Mouse (Mus musculus) urinary bladder, adult 2 months (tissue): Measurements from ENCODE around the gene Ankrd33b. TPM values are rescaled to one million over a fixed set of nuclear protein-coding genes. Genes with fewer than 3 reads are reported as not detected.

ENCODE experiments used
- DNase-seq: peaks from one replicate; pipeline ENCODE4 v3.0.0; 2022; ENCODE audit warnings: low spot score
- polyA plus RNA-seq: library from polyadenylated mRNA; depleted of rRNA; stranded (reverse); fragments of >200 nt; gene quantifications from 2 replicates; pipeline ENCODE4 v1.2.3, GENCODE M21; 2012; rRNA removed

Ankrd33b gene
- 0.85 and 1.1 TPM in 2 replicates for polyA plus RNA-seq

DNA sequence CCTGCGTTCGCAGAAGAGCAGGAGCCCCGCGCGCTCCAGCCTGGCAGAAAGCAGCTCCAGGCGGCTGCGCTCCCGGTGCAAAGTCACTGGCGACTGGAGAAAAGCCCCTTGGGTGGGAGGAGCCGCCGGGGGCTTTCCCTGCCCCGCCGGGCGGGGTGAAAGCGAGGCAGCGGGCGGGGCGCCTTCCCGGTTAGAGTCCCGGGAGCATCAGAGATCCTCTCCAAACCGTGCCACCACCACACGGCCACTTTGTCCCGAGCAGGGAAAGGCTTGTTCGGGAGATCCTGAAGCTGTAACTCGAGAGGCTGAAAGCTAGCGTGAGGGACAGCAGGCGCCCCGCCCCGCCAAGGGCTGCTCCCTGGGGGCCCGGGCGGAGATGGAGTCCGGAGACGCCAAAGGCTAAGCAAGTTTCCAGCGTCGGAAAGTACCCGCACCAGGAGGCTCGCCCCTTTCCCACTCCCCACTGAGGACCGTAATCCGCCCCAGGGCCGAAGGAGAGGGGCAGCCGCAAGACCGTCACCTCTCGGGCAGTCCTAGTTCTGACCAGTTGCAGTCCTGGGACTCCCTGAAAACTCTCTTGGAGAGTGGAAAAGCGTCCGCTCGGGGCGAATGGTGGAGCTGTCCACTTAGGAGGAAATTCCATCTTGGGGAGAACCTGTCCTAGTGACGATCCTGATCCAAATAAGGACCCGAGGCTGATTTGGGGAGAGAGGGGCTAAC lies at the start of gene Ankrd33b:
Gene Ankrd33b, minus strand, starts transcription at position 246 of the 720 bp plus-strand sequence.
- DNase-seq: no peak

DNA sequence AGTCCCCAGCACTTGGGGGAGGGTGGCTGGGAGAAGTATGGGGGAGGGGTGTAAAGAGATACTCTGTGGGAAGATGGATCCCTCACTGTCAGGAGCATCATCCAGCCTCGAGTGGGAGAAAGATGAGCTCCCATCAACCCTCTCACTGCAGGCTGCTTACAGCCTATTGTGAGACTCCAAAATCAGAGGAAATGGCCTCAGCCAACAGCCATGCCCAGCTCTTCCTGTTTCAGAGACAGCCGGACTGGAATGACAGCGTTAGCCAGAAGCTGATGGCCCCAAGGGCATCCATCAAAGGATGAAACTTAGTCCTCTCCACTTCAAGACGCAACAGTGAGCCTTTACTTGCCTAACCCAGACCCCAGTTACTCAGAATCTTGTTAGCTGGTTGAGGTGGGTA lies 47.7 kb upstream of the Ankrd33b start:
- DNase-seq: no peak

DNA sequence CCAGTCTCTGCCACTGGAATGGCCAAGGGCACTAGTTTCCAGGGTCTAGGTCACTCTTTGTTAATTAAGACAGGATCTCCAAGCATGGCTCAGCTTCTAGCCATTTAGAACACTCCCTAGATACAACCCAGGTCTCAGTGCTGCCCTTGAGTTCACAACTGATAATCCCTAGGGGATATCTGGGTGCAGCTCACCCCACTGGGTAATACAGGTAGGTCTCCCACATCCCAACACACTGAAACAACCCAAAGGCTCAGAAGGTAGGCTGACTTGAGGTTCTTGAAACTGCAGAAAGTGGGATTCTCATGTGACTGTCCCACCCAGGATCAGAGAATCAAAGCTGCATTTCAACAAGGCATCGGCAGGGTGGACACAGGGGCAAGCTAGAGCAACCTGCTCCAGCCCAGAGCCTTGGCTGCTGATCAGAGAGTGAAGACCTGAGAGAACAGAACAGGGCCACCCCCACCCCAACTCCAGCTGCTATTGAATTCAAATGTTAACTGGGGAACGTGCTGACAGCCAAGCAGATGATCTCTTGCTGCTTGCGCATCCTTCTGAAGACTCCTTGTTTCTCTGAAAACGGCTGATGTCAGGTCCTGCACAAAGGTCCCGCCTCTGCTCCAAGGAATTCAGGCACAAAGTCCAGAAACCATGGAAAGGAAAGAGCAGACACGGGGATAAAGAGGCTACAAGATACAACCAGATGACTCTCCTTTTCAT lies 46.8 kb upstream of the Ankrd33b start:
- DNase-seq: no peak

- DNase-seq: no peak
Observed at GRCm38 (mm10) chr15:31413662-31414061, 46.1 kb upstream of the Ankrd33b start.

DNA sequence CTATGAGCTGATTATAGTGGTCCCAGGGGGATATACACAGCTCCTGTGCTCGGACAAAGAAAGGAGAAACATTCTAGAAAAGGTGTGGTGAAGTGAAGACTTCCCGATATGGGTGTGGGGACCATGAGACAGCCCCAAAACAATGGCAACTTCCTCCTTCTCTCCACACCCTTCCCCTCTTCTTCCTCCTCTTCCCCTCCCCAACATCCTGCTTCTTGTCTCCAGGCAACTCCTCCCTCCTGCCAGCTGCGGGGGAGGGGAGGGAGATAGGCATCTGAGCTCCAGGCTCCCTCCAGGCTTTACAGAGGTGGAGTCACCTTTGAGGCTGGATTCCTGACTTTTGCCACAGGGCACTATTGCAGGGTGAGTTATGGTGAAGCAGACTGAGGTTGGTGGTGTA lies 45.4 kb upstream of the Ankrd33b start:
- DNase-seq: no peak

- no peak for DNase-seq
Observed at GRCm38 (mm10) chr15:31412436-31412835, 44.9 kb upstream of the Ankrd33b start.

DNA sequence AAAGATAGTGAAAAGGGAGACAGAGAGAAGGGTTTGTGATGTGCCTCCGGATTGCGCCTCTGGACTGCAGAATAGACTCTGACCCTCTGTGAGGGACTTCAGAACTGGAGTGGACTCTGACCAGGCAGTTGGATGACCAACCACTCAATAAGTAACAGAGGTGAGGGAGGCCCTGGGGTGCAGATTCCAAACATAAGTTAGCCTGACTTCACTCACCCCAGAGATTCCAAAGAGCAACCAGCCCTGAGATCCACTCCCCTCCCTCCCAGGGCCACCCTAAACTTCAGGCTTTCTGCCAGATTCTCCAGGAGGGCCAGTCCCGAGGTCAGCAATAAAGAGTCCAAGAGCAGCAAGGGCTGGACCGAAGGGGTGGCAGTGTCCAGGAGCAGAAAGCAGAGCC lies 40.0 kb upstream of the Ankrd33b start:
- no peak for DNase-seq

DNA sequence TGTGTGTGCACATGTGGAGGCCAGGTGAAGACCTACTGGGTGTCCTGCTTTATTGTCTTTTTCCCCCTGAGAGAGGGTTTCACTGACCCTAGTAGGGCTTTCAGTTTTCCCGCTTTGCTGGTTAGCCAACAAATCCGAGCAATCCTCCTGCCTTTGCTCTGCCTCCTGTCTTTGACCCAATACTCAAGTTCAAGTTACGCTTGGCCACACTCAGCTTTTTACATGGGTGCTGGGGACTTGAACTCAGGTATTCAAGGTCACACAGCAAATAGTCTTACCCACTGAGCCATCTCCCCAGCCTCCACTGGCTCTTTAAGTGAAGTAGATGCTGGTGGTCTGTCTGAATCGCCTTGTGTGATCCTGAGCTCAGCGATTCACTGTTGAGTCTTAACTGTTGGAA lies 39.4 kb upstream of the Ankrd33b start:
- no peak for DNase-seq

DNA sequence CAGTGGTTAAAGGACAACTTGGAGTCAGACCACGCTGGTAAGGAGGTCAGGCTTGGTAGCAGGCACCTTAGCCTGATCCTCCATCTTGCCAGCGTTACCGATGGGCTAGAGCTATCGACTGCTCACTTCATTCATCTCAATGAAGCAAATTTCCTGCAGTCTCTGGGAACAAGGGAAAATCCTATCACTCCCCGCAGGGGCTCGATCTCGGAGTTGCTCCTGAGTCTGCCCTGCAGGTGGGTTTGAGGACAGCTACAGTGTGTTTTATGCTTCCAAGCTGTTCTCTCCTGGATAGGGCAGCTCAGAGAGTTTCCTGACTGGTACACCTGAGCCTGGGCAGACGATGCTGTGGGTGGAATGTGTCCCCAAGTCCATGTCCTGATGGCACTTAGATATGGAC lies 36.8 kb upstream of the Ankrd33b start:
- DNase-seq: no peak

- no peak for DNase-seq
Observed at GRCm38 (mm10) chr15:31402200-31402892, 34.8 kb upstream of the Ankrd33b start.

DNA sequence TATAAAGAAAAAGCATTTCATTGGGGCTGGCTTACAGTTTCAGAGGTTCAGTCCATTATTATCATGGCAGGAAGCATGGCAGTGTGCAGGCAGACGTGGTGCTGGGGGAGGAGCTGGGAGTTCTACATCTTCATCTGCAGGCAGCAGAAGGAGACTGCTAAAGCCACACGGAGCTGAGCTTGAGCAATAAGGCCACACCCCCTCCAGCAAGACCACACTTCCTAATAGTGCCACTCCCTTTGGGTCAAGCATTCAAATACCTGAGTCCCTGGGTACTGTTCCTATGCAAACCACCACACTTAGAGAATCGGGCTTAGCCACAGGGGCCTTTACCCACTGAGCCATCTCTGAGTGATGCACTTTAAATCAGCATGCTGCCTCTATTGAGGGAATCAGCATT lies 33.4 kb upstream of the Ankrd33b start:
- DNase-seq: no peak

DNA sequence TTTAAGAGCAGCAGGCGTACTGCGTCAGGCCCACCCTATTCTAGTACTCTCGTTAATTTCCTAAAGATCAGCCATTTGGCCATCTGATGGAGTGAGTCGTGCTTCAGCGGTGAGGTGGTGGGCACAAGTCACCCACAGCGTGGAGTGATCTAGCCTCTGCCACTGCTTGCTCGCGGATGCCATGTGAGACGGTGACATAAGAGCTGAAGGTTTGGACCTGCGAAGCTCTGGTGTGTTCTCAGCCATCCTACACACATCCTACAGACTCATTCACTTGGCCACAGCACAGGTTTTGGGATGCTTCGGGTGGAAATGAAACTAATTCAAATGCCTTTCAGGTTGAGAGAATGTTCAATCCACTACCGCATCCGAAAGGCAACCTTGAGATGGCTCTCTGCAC lies 31.2 kb upstream of the Ankrd33b start:
- no peak for DNase-seq

- no peak for DNase-seq
Observed at GRCm38 (mm10) chr15:31397379-31397778, 29.9 kb upstream of the Ankrd33b start.

DNA sequence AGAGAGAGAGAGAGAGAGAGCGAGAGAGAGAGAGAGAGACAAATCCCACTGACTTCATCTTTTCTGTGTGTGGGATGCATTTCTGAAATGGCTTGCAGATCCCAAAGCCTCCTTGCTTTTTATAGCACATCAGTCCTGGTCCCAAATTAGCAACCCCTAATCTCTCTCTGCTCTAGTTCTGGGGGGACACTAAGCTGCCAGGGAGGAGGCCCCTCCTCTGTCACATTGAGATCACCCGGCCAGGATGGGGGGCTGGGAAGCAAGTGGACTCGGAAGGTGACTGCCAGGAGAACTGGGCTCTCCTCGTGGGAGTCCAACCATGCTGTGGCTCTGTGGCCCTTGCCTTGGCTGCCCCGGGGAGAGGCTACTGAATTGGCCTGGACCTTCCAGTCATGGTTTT lies 29.2 kb upstream of the Ankrd33b start:
- no peak for DNase-seq

- no peak for DNase-seq
Observed at GRCm38 (mm10) chr15:31395986-31396385, 28.5 kb upstream of the Ankrd33b start.

DNA sequence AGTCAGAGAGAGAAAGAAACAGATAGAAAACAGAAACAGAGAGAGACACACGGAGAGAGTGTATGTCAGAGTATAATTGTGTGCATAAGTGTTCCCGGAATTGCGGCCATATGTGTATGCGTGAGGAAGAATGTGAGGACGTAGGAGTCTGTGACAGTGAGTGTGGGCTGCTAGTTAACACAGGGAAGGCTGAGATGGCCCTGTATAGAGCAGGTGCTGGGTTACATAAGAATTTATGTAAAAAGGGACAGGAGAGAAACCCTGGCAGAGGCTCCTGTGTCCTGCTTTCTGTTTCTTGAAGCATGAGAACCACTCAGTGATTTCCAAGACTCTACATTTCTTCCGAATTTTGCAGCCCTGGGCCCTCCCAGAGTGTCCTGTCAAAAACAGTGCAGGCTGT lies 25.9 kb upstream of the Ankrd33b start:
- no peak for DNase-seq

DNA sequence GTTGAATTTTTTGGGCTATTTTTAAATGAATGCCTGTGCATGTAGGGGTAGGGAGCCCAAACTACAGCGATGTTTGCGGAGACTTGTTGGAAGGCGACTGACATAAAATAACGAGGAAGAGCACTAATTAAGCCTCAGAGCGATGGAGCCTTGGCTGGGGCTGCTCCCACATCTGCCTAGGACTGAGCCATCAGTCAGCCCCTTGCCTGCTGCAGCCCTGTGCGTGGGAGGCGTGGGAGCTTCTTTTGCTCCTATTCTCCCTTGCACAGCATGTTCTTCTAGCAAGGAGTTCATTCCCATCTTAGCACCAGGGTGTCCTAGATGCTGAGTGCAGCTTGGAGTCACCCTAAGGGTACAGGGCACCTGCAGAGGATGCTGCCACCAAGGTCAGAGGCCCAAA lies 25.2 kb upstream of the Ankrd33b start:
- DNase-seq: no peak

GRCm38 (mm10) chr15:31392135-31392534 lies 24.6 kb upstream of the Ankrd33b start:
- DNase-seq: no peak

DNA sequence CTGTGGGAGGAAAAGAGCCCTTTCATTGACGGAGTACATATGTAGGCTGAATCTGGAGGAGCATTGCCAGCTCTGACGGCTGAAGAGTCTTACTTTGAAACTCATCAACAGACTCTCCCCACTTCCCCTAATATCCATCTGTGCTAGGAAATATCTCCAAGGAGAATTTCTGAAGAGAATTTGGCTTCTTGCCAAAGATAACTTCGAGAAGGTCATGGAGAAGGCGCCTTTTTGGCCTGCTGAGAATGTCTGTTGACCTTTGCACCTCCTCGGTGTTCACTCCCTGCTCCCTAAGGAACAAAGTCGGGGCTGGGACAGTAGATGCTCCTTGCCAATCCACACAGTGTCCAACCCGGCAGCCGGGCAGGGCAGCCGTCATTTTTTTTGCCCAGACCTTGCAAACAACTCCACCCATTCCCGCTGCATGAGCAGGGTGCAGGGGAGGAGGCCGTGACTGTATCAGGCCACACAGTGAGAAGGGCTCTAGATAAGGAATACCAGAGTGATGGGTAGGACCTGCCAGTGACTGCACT lies 14.5 kb upstream of the Ankrd33b start:
- no peak for DNase-seq

GRCm38 (mm10) chr15:31379471-31379870 lies 11.9 kb upstream of the Ankrd33b start:
- no peak for DNase-seq

DNA sequence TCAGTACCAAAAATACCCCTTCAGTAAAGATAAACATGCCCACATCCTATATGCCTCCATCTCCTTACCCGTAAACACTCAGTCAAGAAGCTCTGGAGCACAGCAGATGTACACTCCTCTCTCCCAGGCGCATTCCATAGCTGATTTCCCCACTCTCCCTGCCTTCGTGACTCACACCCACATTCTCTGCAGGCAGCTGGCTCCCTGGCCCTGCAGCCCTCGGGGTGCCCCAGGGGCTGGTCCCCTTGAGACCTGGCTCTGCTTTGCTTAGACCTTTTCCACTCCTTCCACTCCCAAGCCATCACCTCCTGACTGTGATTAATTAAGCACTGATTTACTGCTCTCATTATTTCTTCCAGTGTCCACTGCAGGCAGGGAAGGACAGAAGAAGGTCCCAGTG lies 7.7 kb upstream of the Ankrd33b start:
- DNase-seq: no peak

DNA sequence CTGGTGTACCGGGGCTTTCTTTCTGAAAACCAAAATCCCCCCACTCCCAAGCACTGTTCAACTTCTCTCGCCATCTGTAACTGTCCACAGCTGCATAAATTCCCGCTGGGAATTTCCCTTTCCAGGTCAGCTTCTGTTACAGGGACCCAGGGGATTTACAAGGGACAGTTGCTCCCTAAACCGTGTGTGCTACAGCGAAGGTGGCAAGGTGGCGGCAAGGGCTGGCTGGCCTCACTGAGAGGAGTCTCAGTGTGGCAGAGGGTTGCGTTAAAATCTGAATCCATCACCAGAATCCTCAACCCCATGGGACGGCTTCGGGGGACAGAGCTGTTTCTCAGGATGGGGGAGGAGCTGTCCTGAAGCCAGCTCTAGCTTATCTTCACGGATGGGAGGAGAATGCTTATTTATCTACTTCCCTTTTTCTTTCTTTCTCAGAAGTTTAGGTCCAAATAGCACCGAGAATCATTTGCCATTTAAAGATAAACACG lies 1.6 kb upstream of the Ankrd33b start:
- DNase-seq: no peak
